Comparison of ENCODE assay signal across 23 mouse cellular contexts in genomic region chr15:100269776-100270175, GRCm38 (mm10). TPM values are rescaled to one million over a fixed set of nuclear protein-coding genes. Genes with fewer than 3 reads are reported as not detected.
DNase-seq lines count a peak whose midpoint lies in the region; ATAC-seq lines count a peak whose summit lies in the region.
"Had no signal": no experiment of that assay in that cellular context is flagged by ENCODE, and none has a peak within 500 bp of the region (broad histone marks: within the 10 kb centered on the region; RNA-seq: fewer than 3 reads in every experiment).

No protein-coding gene starts in this region.

- no peaks in the 10 kb centered on the region for H3K9me3 ChIP-seq in kidney, embryonic 14.5 days (ENCODE audit: control insufficient read depth, low read length)
- H3K9me3 ChIP-seq in midbrain, embryonic 14.5 days (ENCODE audit: control insufficient read depth, low read length): no peaks in the 10 kb centered on the region
- peaks cover 10% of the 10 kb centered on the region; the same call in 1 of the 2 replicates for H3K9me3 ChIP-seq in midbrain, embryonic 10.5 days (replicated peaks)
- H3K9me3 ChIP-seq: embryonic facial prominence, embryonic 12.5 days; forebrain, embryonic 13.5 days; G1E; hindbrain, embryonic 12.5 days; neural tube, embryonic 12.5 days had no signal

- ATAC-seq in kidney, embryonic 14.5 days (ENCODE audit: low FRiP score, low TSS enrichment): no peak
- no peak for ATAC-seq in midbrain, embryonic 14.5 days (ENCODE audit: low FRiP score, low TSS enrichment)
- ATAC-seq in inflammation-experienced regulatory T-cells, adult 6 months: no peak
- ATAC-seq: forebrain, embryonic 13.5 days had no signal

- no peaks in the 10 kb centered on the region for H3K36me3 ChIP-seq in kidney, embryonic 14.5 days (ENCODE audit: control insufficient read depth, insufficient read depth, low read length)
- no peaks in the 10 kb centered on the region for H3K36me3 ChIP-seq in midbrain, embryonic 14.5 days (ENCODE audit: control insufficient read depth, insufficient read depth, low read length)
- no peaks in the 10 kb centered on the region for H3K36me3 ChIP-seq in midbrain, embryonic 10.5 days
- H3K36me3 ChIP-seq: embryonic facial prominence, embryonic 12.5 days; G1E; hindbrain, embryonic 12.5 days; neural tube, embryonic 12.5 days had no signal

- H3K4me1 ChIP-seq in kidney, embryonic 14.5 days (ENCODE audit: control insufficient read depth, insufficient read depth, low read length): no peaks in the 10 kb centered on the region
- no peaks in the 10 kb centered on the region for H3K4me1 ChIP-seq in midbrain, embryonic 14.5 days (ENCODE audit: control insufficient read depth, insufficient read depth, low read length)
- H3K4me1 ChIP-seq in midbrain, embryonic 10.5 days: peaks cover 8% of the 10 kb centered on the region
- H3K4me1 ChIP-seq: embryonic facial prominence, embryonic 12.5 days; forebrain, embryonic 13.5 days; hindbrain, embryonic 12.5 days; neural tube, embryonic 12.5 days had no signal

- no peak overlapping the region for H3K4me2 ChIP-seq in kidney, embryonic 14.5 days (replicated peaks; ENCODE audit: low read depth, low read length)
- 0 out of 2 replicates have a peak overlapping the region, but pooled peaks have one; percentile 3 for H3K4me2 ChIP-seq in midbrain, embryonic 14.5 days (ENCODE audit: low read length)
- H3K4me2 ChIP-seq: embryonic facial prominence, embryonic 12.5 days; forebrain, embryonic 13.5 days; hindbrain, embryonic 12.5 days; lung, embryonic 14.5 days; neural tube, embryonic 12.5 days had no signal

- H3K27me3 ChIP-seq in kidney, embryonic 14.5 days (ENCODE audit: control insufficient read depth, insufficient read depth, low read length): no peaks in the 10 kb centered on the region
- no peaks in the 10 kb centered on the region for H3K27me3 ChIP-seq in midbrain, embryonic 14.5 days (ENCODE audit: control insufficient read depth, insufficient read depth, low read length)
- H3K27me3 ChIP-seq in midbrain, embryonic 10.5 days (ENCODE audit: low read depth, poor library complexity, severe bottlenecking): peaks cover 23% of the 10 kb centered on the region
- H3K27me3 ChIP-seq: embryonic facial prominence, embryonic 12.5 days; forebrain, embryonic 13.5 days had no signal

- peak; percentile 21 to 24 for DNase-seq in kidney, adult 8-10 months
- DNase-seq in midbrain, embryonic 14.5 days: no peak
- DNase-seq in midbrain, embryonic 10.5 days (ENCODE audit: low spot score): no peak
- DNase-seq in R1 (ENCODE audit: low read depth, low spot score): peak; percentile 99
- DNase-seq in right cerebral cortex, postnatal 14 days: no peak
- DNase-seq: cerebellum, adult 9-10 months; kidney, postnatal 10 days; lung, embryonic 14.5 days; lung, postnatal 36 days; thymus, adult 2 months had no signal

- H3K27ac ChIP-seq in kidney, embryonic 14.5 days (ENCODE audit: low read depth, low read length): no peak overlapping the region
- H3K27ac ChIP-seq in midbrain, embryonic 14.5 days (replicated peaks; ENCODE audit: low read depth, low read length): no peak overlapping the region
- H3K27ac ChIP-seq in midbrain, embryonic 10.5 days (replicated peaks): no peak overlapping the region
- H3K27ac ChIP-seq: embryonic facial prominence, embryonic 12.5 days; forebrain, embryonic 13.5 days; hindbrain, embryonic 12.5 days; neural tube, embryonic 12.5 days had no signal

- WGBS in kidney, embryonic 14.5 days: 31% methylated on average over 9 of the region's 9 CpGs
- WGBS in midbrain, embryonic 14.5 days: 13% methylated on average over 9 of the region's 9 CpGs
- 14% methylated on average over 9 of the region's 9 CpGs for WGBS in midbrain, embryonic 10.5 days

- no peak overlapping the region for H3K9ac ChIP-seq in kidney, embryonic 14.5 days (ENCODE audit: low read depth, low read length)
- H3K9ac ChIP-seq in midbrain, embryonic 14.5 days (replicated peaks; ENCODE audit: low read length): no peak overlapping the region
- H3K9ac ChIP-seq: embryonic facial prominence, embryonic 12.5 days; forebrain, embryonic 13.5 days; hindbrain, embryonic 12.5 days; lung, embryonic 14.5 days; neural tube, embryonic 12.5 days had no signal

- no peak overlapping the region for H3K4me3 ChIP-seq in kidney, embryonic 14.5 days (ENCODE audit: low read length)
- H3K4me3 ChIP-seq in midbrain, embryonic 14.5 days (replicated peaks; ENCODE audit: low read depth, low read length): no peak overlapping the region
- no peak overlapping the region for H3K4me3 ChIP-seq in midbrain, embryonic 10.5 days
- H3K4me3 ChIP-seq: embryonic facial prominence, embryonic 12.5 days; erythroblast, embryonic 14.5 days; forebrain, embryonic 13.5 days; hindbrain, embryonic 12.5 days; neural tube, embryonic 12.5 days had no signal

RNA-seq across cellular contexts. Expression of gene Tmprss12, which starts 10.9 kb away (rescaled TPM):
- polyA plus RNA-seq in kidney, embryonic 14.5 days (2014; fragmentation: Nextera tagmentation; extraction: Ambion mirVana): not detected in 2 replicates
- polyA plus RNA-seq in midbrain, embryonic 14.5 days (2014; fragmentation: Nextera tagmentation; extraction: Ambion mirVana): not detected in 2 replicates
- polyA plus RNA-seq in midbrain, embryonic 10.5 days (2016; fragmentation: Nextera tagmentation; extraction: Ambion mirVana): not detected in 2 replicates
- polyA plus RNA-seq in inflammation-experienced regulatory T-cells, adult 6 months (2017; shearing (Covaris generic)): not detected
- polyA plus RNA-seq: C2C12; cortical plate, adult 2 months; embryonic facial prominence, embryonic 12.5 days; erythroblast, embryonic 14.5 days; forebrain, embryonic 13.5 days; frontal cortex, adult 2 months; G1E; heart, embryonic 16.5 days; hindbrain, embryonic 12.5 days; liver, adult 2 months; lung, embryonic 14.5 days; neural tube, embryonic 12.5 days; thymus, adult 2 months had no signal

RNA-seq across cellular contexts. Expression of gene Mettl7a1, which starts 34.2 kb away (rescaled TPM):
- 10.0 and 17.4 TPM in 2 replicates for polyA plus RNA-seq in kidney, embryonic 14.5 days (2014; fragmentation: Nextera tagmentation; extraction: Ambion mirVana)
- 3.3 and 7.7 TPM in 2 replicates for polyA plus RNA-seq in midbrain, embryonic 14.5 days (2014; fragmentation: Nextera tagmentation; extraction: Ambion mirVana)
- polyA plus RNA-seq in midbrain, embryonic 10.5 days (2016; fragmentation: Nextera tagmentation; extraction: Ambion mirVana): 4.9 and 5.8 TPM in 2 replicates
- 10 to 100 TPM in 1 of 3 experiments, 1 to 10 TPM in 2; 2.3 to 15.1 (median 4.4) TPM for polyA plus RNA-seq in inflammation-experienced regulatory T-cells, adult 6 months (2017; shearing (Covaris generic))

RNA-seq across cellular contexts. Expression of gene Atf1, which starts 42.2 kb away (rescaled TPM):
- 48.4 and 57.8 TPM in 2 replicates for polyA plus RNA-seq in kidney, embryonic 14.5 days (2014; fragmentation: Nextera tagmentation; extraction: Ambion mirVana)
- polyA plus RNA-seq in midbrain, embryonic 14.5 days (2014; fragmentation: Nextera tagmentation; extraction: Ambion mirVana): 11.5 and 14.4 TPM in 2 replicates
- 33.6 and 33.7 TPM in 2 replicates for polyA plus RNA-seq in midbrain, embryonic 10.5 days (2016; fragmentation: Nextera tagmentation; extraction: Ambion mirVana)
- 10 to 100 TPM; 32.1 to 36.0 (median 33.1) TPM for polyA plus RNA-seq in inflammation-experienced regulatory T-cells, adult 6 months (2017; shearing (Covaris generic))

Comparison
In these comparisons a context has a peak if more than half of its experiments do, and no peak if none do; other contexts are left out.
1. DNase-seq: peak in kidney, adult 8-10 months (2 of 2) and R1 (single experiment); none in midbrain, embryonic 14.5 days (single experiment), midbrain, embryonic 10.5 days (single experiment) and right cerebral cortex, postnatal 14 days (single experiment).